Mouse (Mus musculus) retina, postnatal 1 day (tissue): ENCODE data around the gene Zfp970.
"Not testable (repeated sequence)": the region's sequence is repeated elsewhere in the genome, so short reads cannot be mapped to it uniquely, and the experiment has no call there.

Source experiments
- DNase-seq: peaks from one replicate; pipeline ENCODE4 v3.0.0-alpha.2; 2012

Gene Zfp970

GRCm38 (mm10) chr2:177464676-177465075 lies at the start of gene Zfp970:
TSS of gene Zfp970 (plus strand) at chr2:177464733.
- peak; percentile 20 for DNase-seq

GRCm38 (mm10) chr2:177468222-177468621 lies 3.7 kb downstream of the Zfp970 start:
- not testable (repeated sequence) for DNase-seq

GRCm38 (mm10) chr2:177472261-177472660 lies 7.7 kb downstream of the Zfp970 start:
- not testable (repeated sequence) for DNase-seq

GRCm38 (mm10) chr2:177481971-177482370 lies 17.4 kb downstream of the Zfp970 start:
- DNase-seq = not testable (repeated sequence)

- not testable (repeated sequence) for DNase-seq
Measured at GRCm38 (mm10) chr2:177483238-177483948, 18.9 kb downstream of the Zfp970 start.

- peak; percentile 71 for DNase-seq
Measured at GRCm38 (mm10) chr2:177498067-177498466, 33.5 kb downstream of the Zfp970 start, which contains the start of gene Gm14403. TSS of gene Gm14403 (plus strand) at chr2:177498215.

GRCm38 (mm10) chr2:177499182-177499581 lies 34.6 kb downstream of the Zfp970 start:
- DNase-seq = not testable (repeated sequence)

- DNase-seq = not testable (repeated sequence)
Measured at GRCm38 (mm10) chr2:177505211-177505719, 40.7 kb downstream of the Zfp970 start.

- not testable (repeated sequence) for DNase-seq
Measured at GRCm38 (mm10) chr2:177511381-177511780, 46.8 kb downstream of the Zfp970 start.

GRCm38 (mm10) chr2:177511972-177512371 lies 47.4 kb downstream of the Zfp970 start:
- not testable (repeated sequence) for DNase-seq

- not testable (repeated sequence) for DNase-seq
Measured at GRCm38 (mm10) chr2:177513991-177514479, 49.5 kb downstream of the Zfp970 start.

- DNase-seq = not testable (repeated sequence)
Measured at GRCm38 (mm10) chr2:177517746-177518145, 53.2 kb downstream of the Zfp970 start.

- not testable (repeated sequence) for DNase-seq
Measured at GRCm38 (mm10) chr2:177518354-177518753, 53.8 kb downstream of the Zfp970 start.

GRCm38 (mm10) chr2:177518960-177519359 lies 54.4 kb downstream of the Zfp970 start:
- not testable (repeated sequence) for DNase-seq

GRCm38 (mm10) chr2:177520035-177520434 lies 55.5 kb downstream of the Zfp970 start:
- DNase-seq = no peak

GRCm38 (mm10) chr2:177523061-177523460 lies 58.5 kb downstream of the Zfp970 start:
- DNase-seq = no peak

- DNase-seq = not testable (repeated sequence)
Measured at GRCm38 (mm10) chr2:177523674-177524073, 59.1 kb downstream of the Zfp970 start.

GRCm38 (mm10) chr2:177524171-177524570 lies 59.6 kb downstream of the Zfp970 start:
- DNase-seq = not testable (repeated sequence)
